Mouse (Mus musculus) stomach, embryonic 14.5 days (tissue): ENCODE data around the gene Birc5. TPM values are rescaled to one million over a fixed set of nuclear protein-coding genes. Genes with fewer than 3 reads are reported as not detected.

ENCODE experiments used
- ATAC-seq: fragments of 200-750 bp; cut with Nextera tagmentation; 2 replicates; pipeline ENCODE4 v1.8.0; 2017; ENCODE audit warnings: low read depth, moderate TSS enrichment; ENCODE audit not compliant: insufficient number of reproducible peaks, insufficient read depth, low FRiP score
- H3K27ac ChIP-seq: fragments of 300-500 bp; sonication (generic); 2 replicates; pipeline ENCODE4 v1.5.1; 2014; ENCODE audit warnings: mild to moderate bottlenecking, low read length, moderate library complexity, mixed read lengths
- H3K27me3 ChIP-seq: fragments of 300-500 bp; sonication (generic); 2 replicates; pipeline ENCODE4 v1.6.1; 2014; ENCODE audit warnings: low read length, control low read depth, mixed read lengths; ENCODE audit not compliant: control insufficient read depth, insufficient read depth
- H3K36me3 ChIP-seq: fragments of 300-500 bp; sonication (generic); 2 replicates; pipeline ENCODE4 v1.6.1; 2014; ENCODE audit warnings: mild to moderate bottlenecking, control low read depth, low read length, moderate library complexity, mixed read lengths; ENCODE audit not compliant: control insufficient read depth, insufficient read depth
- H3K4me1 ChIP-seq: fragments of 300-500 bp; sonication (generic); 2 replicates; pipeline ENCODE4 v1.6.1; 2014; ENCODE audit warnings: low read length, control low read depth, mixed read lengths; ENCODE audit not compliant: control insufficient read depth, insufficient read depth
- H3K4me2 ChIP-seq: fragments of 300-500 bp; sonication (generic); replicated peaks from 2 replicates; pipeline ENCODE4 v1.6.1; 2014; ENCODE audit warnings: low read depth, low read length, control low read depth
- H3K4me3 ChIP-seq: fragments of 300-500 bp; sonication (generic); 2 replicates; pipeline ENCODE4 v1.5.1; 2014; ENCODE audit warnings: low read depth, low read length, control low read depth
- H3K9ac ChIP-seq: fragments of 300-500 bp; sonication (generic); replicated peaks from 2 replicates; pipeline ENCODE4 v1.6.1; 2014; ENCODE audit warnings: low read depth, mild to moderate bottlenecking, control low read depth, low read length, moderate library complexity, mixed read lengths
- H3K9me3 ChIP-seq: fragments of 300-500 bp; sonication (generic); 2 replicates; pipeline ENCODE4 v1.6.1; 2016; ENCODE audit warnings: low read depth, low read length, control low read depth; ENCODE audit not compliant: control insufficient read depth
- WGBS: fragments of 180-500 bp; shearing (Covaris S2); extraction: QIAGEN DNeasy Blood & Tissue Kit; methylation state at CpG from one replicate; pipeline ENCODE4 v1.1.7; 2014; 5-methylcytosine and 5-hydroxymethylcytosine counted together
- polyA plus RNA-seq: library from polyadenylated mRNA; unstranded; fragments of >200 nt; fragmentation: Nextera tagmentation; extraction: Ambion mirVana; gene quantifications from 2 replicates; pipeline ENCODE4 v1.2.1, GENCODE M21; 2014

Birc5 gene
- polyA plus RNA-seq, 1 experiment from 2014 or later, result 307 TPM

GRCm38 (mm10) chr11:117839021-117839420 is 10.0 kb upstream of the Birc5 start:
- WGBS, result 86% methylated on average over 1 of the region's 1 CpGs
- H3K4me3 ChIP-seq, result no peak overlapping the region
- H3K36me3 ChIP-seq, result no peaks in the 10 kb centered on the region
- H3K9me3 ChIP-seq, result no peaks in the 10 kb centered on the region
- peak overlapping the region; percentile 29; the same call in 1 of the 2 replicates for H3K27ac ChIP-seq
- no peak for ATAC-seq
- no peak overlapping the region for H3K4me2 ChIP-seq
- no peaks in the 10 kb centered on the region for H3K27me3 ChIP-seq
- no peaks in the 10 kb centered on the region for H3K4me1 ChIP-seq
- no peak overlapping the region for H3K9ac ChIP-seq

- Histone ChIP-seq H3K36me3 (no peaks in the 10 kb centered on the region), H3K4me2 (no peak overlapping the region), H3K4me1 (no peaks in the 10 kb centered on the region), H3K9me3 (no peaks in the 10 kb centered on the region), H3K27me3 (no peaks in the 10 kb centered on the region), H3K9ac (no peak overlapping the region), H3K27ac (no peak overlapping the region), H3K4me3 (no peak overlapping the region)
- ATAC-seq, result no peak
- WGBS, result 24% methylated on average over 1 of the region's 1 CpGs
Measured at GRCm38 (mm10) chr11:117840910-117841309, 8.1 kb upstream of the Birc5 start.

GRCm38 (mm10) chr11:117843434-117843833 is 5.6 kb upstream of the Birc5 start:
- Histone ChIP-seq H3K4me2 (no peak overlapping the region), H3K9me3 (no peaks in the 10 kb centered on the region), H3K4me1 (peaks cover 6% of the 10 kb centered on the region), H3K4me3 (no peak overlapping the region), H3K27ac (no peak overlapping the region), H3K9ac (no peak overlapping the region), H3K27me3 (no peaks in the 10 kb centered on the region), H3K36me3 (no peaks in the 10 kb centered on the region)
- no peak for ATAC-seq
- WGBS, result 84% methylated on average over 2 of the region's 2 CpGs

GRCm38 (mm10) chr11:117844997-117845396 is 4.1 kb upstream of the Birc5 start:
- 48% methylated on average over 2 of the region's 2 CpGs for WGBS
- no peak overlapping the region for H3K9ac ChIP-seq

GRCm38 (mm10) chr11:117845651-117846050 is 3.4 kb upstream of the Birc5 start:
- WGBS, result 72% methylated on average over 2 of the region's 2 CpGs
- Histone ChIP-seq H3K27ac (no peak overlapping the region), H3K27me3 (no peaks in the 10 kb centered on the region), H3K9ac (no peak overlapping the region), H3K4me1 (peaks cover 16% of the 10 kb centered on the region), H3K36me3 (no peaks in the 10 kb centered on the region; the same call in 1 of the 2 replicates), H3K4me3 (no peak overlapping the region), H3K4me2 (no peak overlapping the region), H3K9me3 (no peaks in the 10 kb centered on the region)
- no peak for ATAC-seq

More at GRCm38 (mm10) chr11:117844997-117845396, 4.1 kb upstream of the Birc5 start:
- ATAC-seq, result no peak
- H3K4me3 ChIP-seq, result no peak overlapping the region
- no peaks in the 10 kb centered on the region for H3K27me3 ChIP-seq
- H3K9me3 ChIP-seq, result no peaks in the 10 kb centered on the region
- H3K4me2 ChIP-seq, result no peak overlapping the region
- H3K36me3 ChIP-seq, result no peaks in the 10 kb centered on the region
- no peak overlapping the region for H3K27ac ChIP-seq
- peaks cover 10% of the 10 kb centered on the region for H3K4me1 ChIP-seq

GRCm38 (mm10) chr11:117846640-117847039 is 2.4 kb upstream of the Birc5 start:
- Histone ChIP-seq H3K36me3 (no peaks in the 10 kb centered on the region; the same call in 1 of the 2 replicates), H3K9me3 (no peaks in the 10 kb centered on the region), H3K27ac (no peak overlapping the region), H3K4me3 (no peak overlapping the region), H3K9ac (no peak overlapping the region), H3K4me2 (no peak overlapping the region), H3K27me3 (no peaks in the 10 kb centered on the region), H3K4me1 (peaks cover 19% of the 10 kb centered on the region)
- ATAC-seq, result no peak
- 53% methylated on average over 5 of the region's 5 CpGs for WGBS

GRCm38 (mm10) chr11:117847593-117848215 is 1.3 kb upstream of the Birc5 start:
- Histone ChIP-seq H3K4me2 (peak overlapping the region; percentile 75), H3K36me3 (peaks cover 2% of the 10 kb centered on the region), H3K9ac (peak overlapping the region; percentile 67), H3K27me3 (no peaks in the 10 kb centered on the region), H3K4me3 (peak overlapping the region; percentile 69; the same call in 1 of the 2 replicates), H3K9me3 (no peaks in the 10 kb centered on the region), H3K27ac (peak overlapping the region; percentile 97), H3K4me1 (peaks cover 19% of the 10 kb centered on the region)
- ATAC-seq, result no peak
- whole genome bisulfite sequencing, result 70% methylated on average over 7 of the region's 7 CpGs

GRCm38 (mm10) chr11:117848271-117848984 is 623 bp upstream of the Birc5 start:
- Histone ChIP-seq H3K9ac (peak overlapping the region; percentile 67), H3K27me3 (no peaks in the 10 kb centered on the region), H3K4me1 (peaks cover 19% of the 10 kb centered on the region), H3K4me3 (peak overlapping the region; percentile 69), H3K4me2 (peak overlapping the region; percentile 75), H3K9me3 (no peaks in the 10 kb centered on the region), H3K36me3 (peaks cover 9% of the 10 kb centered on the region), H3K27ac (peak overlapping the region; percentile 97)
- ATAC-seq, result peak; percentile 66
- 7% methylated on average over 19 of the region's 19 CpGs for WGBS
